ENCODE assay signal across 8 mouse cellular contexts in the genomic region with DNA sequence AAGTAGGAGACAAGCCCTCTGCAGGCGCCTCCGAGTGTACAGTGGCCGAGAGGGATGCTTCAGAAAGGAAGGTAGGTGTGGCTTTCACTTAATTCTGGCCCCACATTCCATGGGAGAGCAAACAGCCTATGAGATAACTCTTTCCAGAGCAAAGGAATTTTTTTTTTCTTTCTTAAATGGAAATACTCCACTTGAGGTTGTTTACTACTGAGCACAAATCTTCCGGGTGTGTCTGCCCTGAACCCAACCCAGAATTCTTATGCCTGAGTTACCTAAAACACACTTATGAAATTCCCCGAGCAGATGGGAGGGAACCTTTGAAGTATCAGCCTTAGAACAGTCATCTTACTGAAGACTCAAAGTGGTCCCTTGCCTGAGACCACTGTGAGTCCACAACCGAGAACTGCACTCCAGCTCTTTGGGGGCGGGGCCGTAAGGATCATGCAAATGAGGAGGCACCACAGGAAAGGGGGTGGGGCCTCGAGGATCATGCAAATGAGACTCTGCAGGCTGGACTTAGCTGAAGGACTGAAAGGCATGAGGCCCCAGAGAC.
A peak's percentile ranks its signal among the peaks of the same experiment; 100 is the strongest.
DNase-seq lines count a peak whose midpoint lies in the region; ATAC-seq lines count a peak whose summit lies in the region.

No protein-coding gene starts in this region.

- H3K4me2 ChIP-seq in heart, embryonic 12.5 days: no peak overlapping the region
- H3K4me2 ChIP-seq in limb, embryonic 13.5 days (replicated peaks): no peak overlapping the region

- DNase-seq in cerebellum, postnatal 10 days: peak; percentile 26 to 48
- DNase-seq in cerebellum, adult 11-12 months: no peak
- DNase-seq in embryo, embryonic 10 days (ENCODE audit: low spot score): peak; percentile 83
- peak; percentile 84 for DNase-seq in retina, postnatal 1 day
- DNase-seq in frontal cortex, postnatal 14 days (ENCODE audit: low spot score in 2 of 2): no peak

- peaks cover 78% of the 10 kb centered on the region for H3K36me3 ChIP-seq in heart, embryonic 12.5 days
- H3K36me3 ChIP-seq in limb, embryonic 13.5 days: peaks cover 71% of the 10 kb centered on the region

- H3K4me1 ChIP-seq in heart, embryonic 12.5 days (replicated peaks): peaks cover 11% of the 10 kb centered on the region
- no peaks in the 10 kb centered on the region for H3K4me1 ChIP-seq in limb, embryonic 13.5 days

- H3K27ac ChIP-seq in heart, embryonic 12.5 days (ENCODE audit: poor library complexity, severe bottlenecking): no peak overlapping the region
- no peak overlapping the region for H3K27ac ChIP-seq in limb, embryonic 13.5 days

- ATAC-seq in heart, embryonic 12.5 days (ENCODE audit: insufficient number of reproducible peaks, low FRiP score): peak; percentile 48; the same call in 1 of the 2 replicates
- peak; percentile 24; the same call in 1 of the 2 replicates for ATAC-seq in limb, embryonic 13.5 days (ENCODE audit: low FRiP score, low read depth)
- no peak for ATAC-seq in megakaryocyte, adult 5-6 weeks (ENCODE audit: poor library complexity, severe bottlenecking)

- H3K9ac ChIP-seq in heart, embryonic 12.5 days: no peak overlapping the region
- H3K9ac ChIP-seq in limb, embryonic 13.5 days: no peak overlapping the region

- no peak overlapping the region for H3K4me3 ChIP-seq in heart, embryonic 12.5 days
- no peak overlapping the region for H3K4me3 ChIP-seq in limb, embryonic 13.5 days

- H3K27me3 ChIP-seq in heart, embryonic 12.5 days (replicated peaks): no peaks in the 10 kb centered on the region
- no peaks in the 10 kb centered on the region for H3K27me3 ChIP-seq in limb, embryonic 13.5 days

- no peaks in the 10 kb centered on the region for H3K9me3 ChIP-seq in heart, embryonic 12.5 days (replicated peaks)
- H3K9me3 ChIP-seq in limb, embryonic 13.5 days: no peaks in the 10 kb centered on the region

- 45% methylated on average over 9 of the region's 9 CpGs for WGBS in heart, embryonic 12.5 days
- 53% methylated on average over 9 of the region's 9 CpGs for WGBS in limb, embryonic 13.5 days

Comparison
In these comparisons a context has a peak if more than half of its experiments do, and no peak if none do; other contexts are left out.
1. DNase-seq: peak in cerebellum, postnatal 10 days (2 of 2), embryo, embryonic 10 days (single experiment) and retina, postnatal 1 day (single experiment); none in cerebellum, adult 11-12 months (single experiment) and frontal cortex, postnatal 14 days (0 of 2).